Mouse (Mus musculus) embryo, embryonic 11 days (tissue): ENCODE data around the gene Arl6.

Experiments
- DNase-seq: peaks from one replicate; pipeline ENCODE4 v3.0.0-alpha.2; 2015

The Arl6 gene

DNA sequence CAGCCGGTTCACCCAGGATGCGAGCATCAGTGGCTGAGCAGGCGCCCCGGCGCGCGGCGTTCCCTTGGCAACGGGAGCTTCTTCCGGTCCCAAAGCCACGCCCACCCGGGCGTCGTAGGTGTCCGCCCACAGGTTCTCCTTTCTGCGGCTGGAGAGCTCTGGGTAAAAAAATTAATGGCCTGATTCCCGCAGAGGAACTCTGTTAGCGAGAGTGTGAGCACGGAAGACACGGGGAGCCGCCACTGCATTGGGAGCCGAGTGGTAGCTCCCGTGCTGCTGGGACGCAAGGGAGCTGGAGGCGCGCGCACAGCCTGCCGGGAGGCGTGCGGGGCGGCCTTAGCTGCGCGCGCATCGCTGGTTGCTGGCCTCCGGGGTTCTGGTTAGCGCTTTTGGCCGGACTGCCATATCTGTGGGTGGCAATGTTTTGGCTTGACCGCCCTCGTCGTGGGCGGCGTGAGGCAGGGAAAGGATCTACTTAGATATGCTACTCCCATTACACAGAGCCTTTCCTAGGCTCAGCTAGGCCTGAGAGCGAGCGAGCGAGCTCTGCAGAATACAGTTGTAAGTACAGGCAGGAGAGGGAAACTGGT, at the start of gene Arl6:
TSS of gene Arl6 (minus strand) at position 290 of the 590 bp plus-strand sequence.
- DNase-seq, result peak; percentile 97

- no peak for DNase-seq
These were observed 45.9 kb upstream of the Arl6 start for GRCm38 (mm10) chr16:59685135-59685534.

DNA sequence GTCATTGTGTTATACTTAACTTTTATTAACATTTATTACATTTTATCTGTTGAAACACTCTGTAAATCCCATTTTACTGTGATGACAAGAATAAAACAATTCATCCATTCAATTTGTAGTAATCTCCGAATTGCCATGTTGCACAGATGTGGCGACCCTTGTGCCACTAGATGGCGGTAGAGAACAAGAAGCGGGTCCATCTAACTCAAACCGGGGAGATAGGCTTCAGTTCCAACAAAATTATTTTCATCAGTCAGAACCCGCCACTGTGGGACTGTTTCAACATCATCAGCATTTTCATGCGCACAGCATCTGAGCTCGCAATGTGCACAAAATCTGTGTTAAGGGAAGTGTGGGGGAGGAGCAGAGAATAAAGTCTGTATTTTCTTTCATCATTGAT, 44.2 kb upstream of the Arl6 start:
- peak; percentile 89 for DNase-seq

DNA sequence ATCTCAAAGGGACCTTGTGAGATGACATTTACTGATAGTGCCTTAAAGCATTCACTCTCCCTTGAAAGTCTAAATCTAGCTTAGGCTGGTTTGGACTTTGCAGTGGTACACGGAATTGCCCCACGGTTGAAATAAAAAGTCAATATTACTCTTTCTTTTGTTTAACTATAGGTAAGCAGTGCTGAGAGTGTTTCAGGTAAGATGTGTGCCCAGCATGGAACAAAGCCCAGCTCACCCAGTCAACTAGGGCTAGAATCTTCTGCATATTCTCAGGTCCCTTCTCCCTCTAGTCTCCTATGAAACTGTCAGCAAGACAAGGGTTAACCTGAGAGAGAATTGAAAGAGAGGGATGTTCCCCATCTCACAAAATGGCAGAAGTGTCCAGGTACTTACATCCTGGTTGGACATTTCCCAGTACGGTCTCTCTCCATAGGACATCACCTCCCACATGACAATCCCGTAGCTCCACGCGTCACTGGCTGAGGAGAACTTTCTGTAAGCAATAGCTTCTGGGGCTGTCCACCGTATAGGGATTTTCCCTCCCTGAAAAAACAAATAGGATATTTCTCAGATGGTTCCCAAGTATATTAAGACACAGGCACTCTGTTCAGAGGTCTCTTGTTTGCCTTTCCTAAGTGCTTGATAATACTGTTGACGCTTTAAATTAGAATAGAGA, 43.2 kb upstream of the Arl6 start:
- DNase-seq, result no peak

GRCm38 (mm10) chr16:59666938-59667337, 27.7 kb upstream of the Arl6 start:
- DNase-seq, result no peak

DNA sequence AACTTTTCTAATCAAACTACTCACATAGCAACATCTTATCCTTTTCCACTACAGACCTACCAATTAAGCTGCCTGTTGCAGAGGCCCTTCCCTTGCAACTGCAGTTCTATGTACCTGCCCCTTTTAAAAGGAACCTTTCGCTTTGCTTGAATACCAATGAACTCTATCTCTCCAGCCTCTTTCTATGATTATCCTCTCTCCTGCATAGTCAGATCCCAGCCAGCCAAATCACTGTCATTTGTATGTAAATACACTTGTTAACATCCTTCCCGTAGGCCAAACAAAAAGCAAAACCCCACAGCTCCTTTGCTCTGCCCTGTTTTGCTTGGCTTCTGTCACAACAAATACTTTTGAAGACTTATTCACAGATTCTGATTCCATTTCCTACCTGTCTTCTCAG, 4.6 kb upstream of the Arl6 start:
- no peak for DNase-seq

DNA sequence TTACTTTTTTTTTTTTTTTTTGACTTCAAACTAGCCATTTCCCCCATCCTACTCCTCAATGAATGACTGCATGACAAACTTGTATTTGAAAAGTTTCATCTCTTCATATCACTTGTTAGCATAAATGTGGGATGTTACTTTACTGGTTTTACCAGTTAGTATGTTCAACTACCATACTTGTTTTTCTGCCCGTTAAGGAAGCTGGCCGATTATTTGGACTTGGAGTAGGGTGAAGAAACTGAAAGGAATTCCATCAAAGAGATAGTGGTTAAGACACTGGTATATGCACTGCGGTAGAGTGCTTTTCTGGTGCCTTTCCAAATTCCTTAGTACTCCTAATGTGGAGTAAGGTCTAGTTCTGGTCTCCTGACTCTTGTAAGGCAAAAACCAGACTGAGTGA, 794 bp upstream of the Arl6 start:
- DNase-seq, result no peak

DNA sequence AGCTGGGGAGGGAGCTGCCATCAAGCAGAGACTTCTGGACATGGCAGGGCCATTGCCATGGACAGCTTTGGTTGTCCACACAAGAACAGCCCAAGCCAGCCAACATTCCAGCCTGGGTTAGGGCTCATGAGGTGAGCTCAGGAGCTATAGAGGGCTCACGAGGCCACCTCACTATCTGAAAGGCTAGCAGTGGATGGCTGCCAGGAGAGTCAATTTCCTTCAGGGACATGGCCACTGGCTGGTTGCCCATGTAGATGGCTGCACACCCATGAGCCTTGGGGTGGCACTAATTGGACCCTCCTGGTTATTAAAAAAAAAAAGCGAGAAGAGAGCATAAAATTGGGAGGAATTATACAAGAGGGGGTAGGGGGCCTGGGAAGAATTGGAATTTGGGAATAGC, 4.6 kb downstream of the Arl6 start:
- no peak for DNase-seq

DNA sequence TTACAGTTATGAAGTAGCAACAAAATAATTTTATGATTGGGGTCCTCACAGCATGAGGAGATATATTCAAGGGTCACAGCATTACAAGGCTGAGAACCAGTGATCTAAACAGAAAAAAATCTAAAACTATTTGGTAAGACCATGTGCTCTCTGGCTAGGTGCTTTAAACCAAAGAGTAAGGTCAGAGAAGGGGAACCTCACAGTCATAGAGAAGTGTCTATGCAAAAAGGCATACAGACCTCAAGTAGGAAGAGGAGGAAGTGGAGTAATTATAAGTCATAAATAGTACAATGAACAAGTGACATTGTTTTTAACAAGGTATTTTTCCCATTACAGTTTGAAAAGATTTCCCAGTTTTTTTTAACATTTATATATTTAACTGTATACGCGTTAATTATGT, 17.6 kb downstream of the Arl6 start:
- no peak for DNase-seq

GRCm38 (mm10) chr16:59617167-59617566, 22.0 kb downstream of the Arl6 start:
- peak; percentile 63 for DNase-seq

- DNase-seq, result no peak
These were observed 23.5 kb downstream of the Arl6 start for GRCm38 (mm10) chr16:59615675-59616074.

DNA sequence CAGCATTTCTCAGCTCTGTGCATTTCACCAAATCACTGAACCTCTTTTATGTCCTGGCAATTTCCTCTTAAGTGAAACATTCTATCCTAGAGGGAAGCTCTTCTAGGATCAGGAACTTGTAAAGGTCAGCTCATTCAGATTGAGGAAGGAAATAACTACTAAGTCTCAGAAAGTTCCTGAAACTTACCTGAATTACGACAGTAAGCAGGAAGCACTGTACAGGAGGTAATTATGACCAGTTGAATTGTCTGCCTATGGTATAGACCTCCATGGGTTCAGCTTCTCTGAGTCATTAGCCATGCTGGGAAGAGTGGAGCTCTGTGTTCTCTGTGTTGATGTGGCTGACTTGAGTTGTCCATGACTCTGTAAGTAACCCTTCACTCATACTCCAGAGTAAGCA, 28.4 kb downstream of the Arl6 start:
- DNase-seq, result no peak

GRCm38 (mm10) chr16:59604078-59604781, 35.0 kb downstream of the Arl6 start:
- DNase-seq, result peak; percentile 53

GRCm38 (mm10) chr16:59600311-59601251, 38.6 kb downstream of the Arl6 start, which contains the start of gene Crybg3:
Gene Crybg3 (minus strand): TSS chr16:59600979.
- peak; percentile 88 for DNase-seq

DNA sequence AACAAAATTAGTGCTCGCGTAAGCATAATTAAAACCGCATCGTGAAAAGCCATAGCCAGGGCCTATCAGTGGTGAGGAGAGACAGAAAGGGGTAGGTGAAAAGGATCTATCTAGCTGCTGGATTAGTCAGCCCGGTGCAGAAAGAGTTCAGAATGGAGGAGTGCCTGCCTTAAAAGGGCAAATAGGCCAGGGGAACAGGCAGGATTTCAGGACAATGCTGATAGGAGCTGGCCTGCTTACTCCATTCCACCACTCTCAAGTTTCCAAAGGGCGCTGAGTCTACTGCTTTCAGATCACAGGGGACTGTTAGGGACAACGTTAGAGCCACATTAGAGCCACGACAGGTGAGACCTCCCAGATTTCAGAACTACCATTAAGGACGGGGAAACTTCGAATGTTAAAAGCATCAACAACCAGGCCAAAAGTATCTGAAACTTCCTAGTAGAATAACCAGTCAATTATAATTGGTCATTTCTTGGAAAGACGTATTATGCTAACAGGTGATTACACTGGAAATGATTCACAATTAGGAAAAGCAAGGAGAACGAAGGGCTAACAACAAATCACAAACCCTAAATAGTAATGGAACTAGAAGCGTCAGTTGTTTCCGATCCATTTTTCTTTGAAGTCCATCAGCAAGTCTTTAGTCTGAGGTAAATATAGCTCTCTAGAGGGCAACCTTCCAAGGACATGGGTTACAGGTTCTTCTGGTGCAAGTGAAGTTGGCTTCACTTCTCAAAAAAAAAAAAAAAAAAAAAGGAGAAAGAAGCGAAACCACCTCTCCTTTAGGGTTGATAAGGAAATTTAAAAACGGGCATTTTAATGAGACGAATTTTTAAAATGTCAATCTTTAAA, 39.6 kb downstream of the Arl6 start:
- peak; percentile 39 for DNase-seq

- DNase-seq, result no peak
These were observed 40.2 kb downstream of the Arl6 start for GRCm38 (mm10) chr16:59598997-59599396.

DNA sequence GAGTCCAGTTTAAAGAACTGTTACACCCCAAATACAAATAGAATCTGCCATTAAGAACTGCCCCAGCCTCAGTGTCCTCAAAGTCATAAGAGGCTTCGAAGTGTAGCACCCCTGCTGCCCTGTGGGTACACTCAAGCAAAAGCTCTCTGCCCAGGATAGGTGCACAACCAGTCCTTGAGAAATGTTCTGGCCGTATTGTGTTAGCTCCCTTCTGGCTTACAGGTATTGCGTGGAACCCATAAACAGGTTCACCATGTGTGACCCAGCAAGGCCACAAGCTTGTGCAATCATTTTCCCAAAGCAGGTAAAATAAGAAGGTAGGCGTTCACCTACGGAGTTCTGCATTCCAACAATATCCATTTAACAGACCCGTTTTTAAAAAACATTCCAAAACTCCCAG, 41.9 kb downstream of the Arl6 start:
- DNase-seq, result no peak

GRCm38 (mm10) chr16:59594714-59595113, 44.5 kb downstream of the Arl6 start:
- no peak for DNase-seq

- DNase-seq, result no peak
These were observed 48.4 kb downstream of the Arl6 start for GRCm38 (mm10) chr16:59590790-59591189.

- DNase-seq, result no peak
These were observed 50.7 kb downstream of the Arl6 start for GRCm38 (mm10) chr16:59588351-59589025.

DNA sequence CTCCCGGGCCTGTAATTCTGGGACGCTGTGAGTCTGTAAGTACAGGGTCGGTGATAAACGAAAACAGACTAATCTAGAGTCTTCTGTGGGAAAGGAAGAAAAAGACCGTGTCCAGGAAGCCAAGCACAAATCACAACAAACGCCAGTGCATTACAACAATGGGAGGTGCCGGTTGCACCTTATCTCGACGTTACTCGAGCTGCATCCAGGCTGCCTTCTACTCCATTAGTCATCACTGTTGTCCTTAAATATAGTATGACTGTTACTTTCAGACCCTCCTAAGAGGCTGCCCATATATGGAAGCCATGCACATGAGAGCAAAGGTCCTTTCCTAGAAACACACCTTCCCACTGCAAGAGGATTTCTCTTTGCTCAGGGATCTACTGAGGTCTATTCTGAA, 51.4 kb downstream of the Arl6 start:
- no peak for DNase-seq
